Mouse (Mus musculus) Patski (cell line): ENCODE results near the gene Apol9a. TPM values are rescaled to one million over a fixed set of nuclear protein-coding genes. Genes with fewer than 3 reads are reported as not detected.

Experiments used
- ATAC-seq: fragments of 100-300 bp; one replicate; pipeline ENCODE4 v1.8.0; 2021
- CTCF ChIA-PET: fragments of 350-600 bp; sonication (Branson Sonifier 250); formaldehyde crosslinking; loops from one replicate; lab custom pipeline; 2022; ENCODE audit warnings: inconsistent platforms; lab: Charles Lee
- POLR2A ChIA-PET: fragments of 350-600 bp; sonication (Branson Sonifier 250); formaldehyde crosslinking; loops from one replicate; lab custom pipeline; 2022; ENCODE audit warnings: antibody characterized with exemption, inconsistent platforms; lab: Charles Lee
- DNase-seq: peaks from one replicate; pipeline ENCODE4 v3.0.0-alpha.2; 2011; ENCODE audit warnings: low read depth, low spot score
- H3K27me3 ChIP-seq: fragments of 371-371 bp; one replicate; pipeline ENCODE4 v1.5.1; 2021
- CTCF ChIP-seq: fragments of 100-300 bp; IDR thresholded peaks from one replicate; pipeline ENCODE4 v1.5.1; 2021
- in situ Hi-C: fragments of 300-500 bp; cut with MboI; formaldehyde crosslinking; loops from 3 replicates; pipeline ENCODE4 v1.11.1; 2018; ENCODE audit warnings: low pct_unique_long_range_greater_than_20kb, mixed read lengths
- polyA plus RNA-seq: library from polyadenylated mRNA; unstranded; gene quantifications from one replicate; pipeline ENCODE4 v1.2.3, GENCODE M21; 2021

Gene Apol9a
- polyA plus RNA-seq, 1 experiment from 2014 or later: 0.12 TPM

DNA sequence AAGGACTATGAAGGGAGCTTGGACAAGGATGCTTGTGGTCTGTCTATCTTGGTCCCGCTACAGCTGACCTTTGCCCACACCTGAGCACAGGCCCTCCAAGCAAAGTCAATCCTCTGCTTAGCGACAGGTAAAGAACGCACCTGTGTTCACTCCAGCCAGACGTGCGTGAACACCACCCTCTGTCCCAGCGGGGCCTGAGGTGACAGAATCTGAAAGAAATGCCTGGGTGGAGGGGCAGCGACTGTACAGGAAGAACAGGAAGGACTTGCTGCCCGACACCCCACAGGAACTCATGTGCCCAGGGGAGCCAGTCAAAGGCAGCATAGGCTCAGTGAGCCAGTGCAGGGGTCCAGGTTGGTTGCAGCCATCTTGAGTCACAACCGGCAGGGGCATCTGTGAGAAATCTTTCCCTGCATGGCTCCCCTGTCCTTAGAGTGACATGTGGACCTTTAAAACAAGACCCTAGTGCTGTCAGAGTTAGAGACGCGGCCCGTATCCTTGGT is 42.1 kb downstream of the Apol9a start:
- H3K27me3 ChIP-seq: no peaks in the 10 kb centered on the region
- CTCF ChIA-PET: interaction anchor here (1.2 to 3.3 kb wide), 4 partner anchors 14 to 406 kb away, joined by 3 to 14 read pairs (median 5); no protein-coding TSS in a partner anchor
- no peak for TF ChIP-seq CTCF
- POLR2A ChIA-PET: no interaction called here
- in situ Hi-C loops: loop anchor here (10.0 kb wide), 1 partner anchor 414 kb away; no protein-coding TSS in a partner anchor
- no peak for DNase-seq
- no peak for ATAC-seq

DNA sequence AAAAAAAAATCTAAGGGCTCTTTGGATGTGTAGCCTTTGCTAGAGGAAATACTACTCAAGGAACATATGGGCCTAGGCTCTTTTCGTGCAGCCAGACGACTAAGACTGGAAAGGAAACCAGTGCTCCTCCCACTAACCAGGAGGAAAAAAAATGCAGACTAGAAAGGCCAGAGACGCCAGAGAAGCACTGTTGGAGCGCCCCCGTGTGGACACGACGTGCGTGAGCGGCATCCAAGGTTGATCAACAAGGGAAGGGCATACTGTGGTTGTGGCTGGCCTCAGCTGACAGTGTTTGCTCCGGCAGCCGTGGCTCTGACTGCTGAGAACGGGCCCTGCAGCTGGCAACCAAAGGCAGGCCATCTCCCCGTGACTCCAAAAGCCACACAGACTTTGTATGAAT is 42.8 kb downstream of the Apol9a start:
- DNase-seq (peak; percentile 46), ATAC-seq (peak; percentile 73)
- TF ChIP-seq CTCF: peak; percentile 98
- POLR2A ChIA-PET: no interaction called here
- in situ Hi-C loops: loop anchor here (10.0 kb wide), 1 partner anchor 413 kb away; no protein-coding TSS in a partner anchor
- CTCF ChIA-PET: interaction anchor here (0.9 to 3.3 kb wide), 6 partner anchors 13 to 405 kb away, joined by 3 to 14 read pairs (median 5); no protein-coding TSS in a partner anchor
- H3K27me3 ChIP-seq: no peaks in the 10 kb centered on the region

DNA sequence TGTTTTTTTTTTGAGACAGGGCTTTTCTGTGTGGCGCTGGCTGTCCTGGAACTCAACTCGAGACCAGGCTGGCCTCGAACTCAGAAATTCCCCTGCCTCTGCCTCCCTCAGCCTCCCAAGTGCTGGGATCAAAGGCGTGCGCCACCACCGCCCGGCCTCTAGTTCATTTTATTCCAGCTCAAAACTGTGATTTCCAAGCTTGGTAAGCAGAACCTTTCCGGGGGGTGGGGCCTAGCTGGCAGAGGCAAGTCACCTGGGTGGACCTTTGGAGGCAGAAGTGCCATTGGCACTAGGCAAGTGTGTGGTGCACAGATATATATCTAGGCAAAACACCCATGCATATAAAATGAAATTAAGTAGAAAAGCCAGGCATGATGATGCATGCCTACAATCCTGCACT is 43.4 kb downstream of the Apol9a start:
- POLR2A ChIA-PET: no interaction called here
- ATAC-seq (no peak), DNase-seq (no peak)
- CTCF ChIA-PET: interaction anchor here (0.8 to 3.3 kb wide), 7 partner anchors 9 to 373 kb away, joined by 3 to 14 read pairs (median 5); no protein-coding TSS in a partner anchor
- in situ Hi-C loops: loop anchor here (10.0 kb wide), 1 partner anchor 413 kb away; no protein-coding TSS in a partner anchor
- peak; percentile 12 for TF ChIP-seq CTCF
- no peaks in the 10 kb centered on the region for H3K27me3 ChIP-seq

DNA sequence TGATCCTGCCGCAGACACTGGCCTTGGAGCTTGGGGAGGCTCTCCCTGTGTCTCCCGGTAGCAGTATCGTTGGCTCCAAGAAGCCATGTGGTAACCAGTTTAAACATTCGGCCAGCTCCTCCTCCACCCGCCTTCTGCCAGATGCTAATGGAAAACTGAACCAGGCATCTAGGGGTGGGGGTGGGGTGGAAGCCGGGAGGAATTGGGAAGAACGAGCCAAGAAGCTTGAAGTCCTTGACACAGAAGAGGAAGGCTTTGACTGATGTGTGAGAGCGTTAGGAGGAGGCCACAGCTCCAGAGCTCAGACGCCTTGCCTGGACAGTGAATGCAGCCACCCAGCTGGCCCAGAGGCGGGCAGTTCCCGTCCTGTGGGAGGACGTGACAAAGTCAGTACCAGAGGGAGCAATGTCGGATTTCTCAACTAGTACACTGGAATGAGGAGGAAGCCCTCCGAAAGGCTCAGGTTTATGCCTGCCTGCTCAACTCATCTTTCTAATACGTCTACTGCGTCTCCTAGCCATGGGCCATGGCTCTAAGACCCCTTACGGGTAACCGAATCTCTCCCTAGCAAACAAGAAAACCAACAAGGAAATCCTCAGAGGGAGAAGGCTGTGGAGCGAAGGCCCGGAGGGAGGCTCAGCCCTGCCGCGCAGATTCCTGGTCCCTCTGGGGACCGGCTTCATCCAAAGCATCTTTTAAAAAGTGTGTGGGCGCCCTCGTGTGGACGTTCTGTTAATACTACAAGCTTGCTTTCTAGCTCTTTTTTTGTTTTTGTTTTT is 44.0 kb downstream of the Apol9a start:
- ChIA-PET CTCF (interaction anchor here (0.8 to 3.3 kb wide), 7 partner anchors 8 to 373 kb away, joined by 3 to 14 read pairs (median 5); no protein-coding TSS in a partner anchor), POLR2A (interaction anchor here (0.6 kb wide), 1 partner anchor 306 kb away, joined by 4 read pairs; no protein-coding TSS in a partner anchor)
- H3K27me3 ChIP-seq: no peaks in the 10 kb centered on the region
- in situ Hi-C loops: loop anchor here (10.0 kb wide), 1 partner anchor 412 kb away; no protein-coding TSS in a partner anchor
- peak; percentile 29 for ATAC-seq
- peak; percentile 84 for TF ChIP-seq CTCF
- peak; percentile 19 for DNase-seq

DNA sequence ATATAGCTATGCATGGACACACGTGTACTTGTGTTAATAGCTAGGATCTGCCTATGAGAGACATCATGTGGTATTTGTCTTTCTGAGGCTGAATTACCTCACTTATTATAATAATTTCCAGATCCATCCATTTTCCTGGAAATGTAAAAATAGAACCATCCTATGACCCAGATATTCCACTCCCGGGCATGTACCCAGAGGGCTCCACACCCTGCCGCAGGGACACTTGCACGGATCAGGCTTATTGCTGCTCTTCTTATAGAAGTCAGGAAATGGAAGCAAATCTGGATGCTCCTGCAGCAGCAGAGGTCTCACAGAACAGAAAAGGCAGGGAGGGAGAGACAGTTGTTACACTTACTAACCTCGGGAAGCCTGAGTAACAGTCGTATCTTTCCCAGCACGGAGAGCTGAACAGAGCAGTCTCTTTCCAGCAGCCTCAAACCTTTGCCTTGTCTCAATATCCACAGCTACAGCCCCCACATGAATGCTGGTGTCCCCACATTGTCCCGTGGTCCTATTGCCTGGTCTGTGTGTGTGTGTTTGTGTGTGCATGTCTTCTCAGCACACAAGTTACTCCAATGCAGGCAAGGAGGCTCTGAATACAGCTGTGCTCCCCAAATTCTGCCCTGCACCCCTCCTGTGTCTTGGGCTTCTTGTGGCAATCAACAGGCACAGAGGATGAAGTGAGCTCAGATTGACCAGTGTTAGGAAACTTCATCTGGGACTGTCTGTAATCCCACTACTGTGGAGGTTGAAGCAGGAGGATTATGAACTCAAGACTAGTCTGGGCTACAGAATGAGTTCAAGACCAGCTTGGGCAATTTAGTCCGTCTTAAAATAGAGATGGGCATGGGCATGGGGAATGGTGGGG is 45.0 kb downstream of the Apol9a start:
- POLR2A ChIA-PET: interaction anchor here (0.6 kb wide), 1 partner anchor 305 kb away, joined by 4 read pairs; no protein-coding TSS in a partner anchor
- DNase-seq: no peak
- CTCF ChIA-PET: interaction anchor here (1.5 to 3.3 kb wide), 3 partner anchors 7 to 145 kb away, joined by 5 to 14 read pairs (median 11); no protein-coding TSS in a partner anchor
- no peak for TF ChIP-seq CTCF
- no peak for ATAC-seq
- in situ Hi-C loops: loop anchor here (10.0 kb wide), 1 partner anchor 411 kb away; no protein-coding TSS in a partner anchor
- H3K27me3 ChIP-seq: no peaks in the 10 kb centered on the region

DNA sequence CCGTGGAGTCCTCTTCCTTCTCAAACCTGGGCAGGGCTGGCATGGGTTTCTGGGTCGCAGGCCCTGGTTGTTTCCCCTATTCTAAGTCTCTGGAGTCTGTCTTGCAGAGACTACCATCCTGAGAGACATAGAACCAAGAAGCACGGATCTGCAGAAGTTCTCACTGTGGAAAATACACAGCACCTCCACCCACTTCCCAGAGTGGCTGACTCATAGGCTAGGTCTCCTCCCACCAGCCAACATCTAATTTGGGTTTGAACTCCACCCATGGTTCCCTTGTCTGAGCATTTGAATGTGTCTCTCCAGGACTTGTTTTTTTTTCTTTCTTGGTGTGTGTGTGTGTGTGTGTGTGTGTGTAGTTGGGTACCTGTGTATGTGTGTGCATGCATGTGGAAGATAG is 46.9 kb downstream of the Apol9a start:
- DNase-seq (no peak), ATAC-seq (no peak)
- CTCF ChIA-PET: interaction anchor here (1.0 kb wide), 1 partner anchor 139 kb away, joined by 3 read pairs; no protein-coding TSS in a partner anchor
- H3K27me3 ChIP-seq: no peaks in the 10 kb centered on the region
- TF ChIP-seq CTCF: no peak
- POLR2A ChIA-PET: no interaction called here
- in situ Hi-C loops: loop anchor here (10.0 kb wide), 1 partner anchor 409 kb away; no protein-coding TSS in a partner anchor

DNA sequence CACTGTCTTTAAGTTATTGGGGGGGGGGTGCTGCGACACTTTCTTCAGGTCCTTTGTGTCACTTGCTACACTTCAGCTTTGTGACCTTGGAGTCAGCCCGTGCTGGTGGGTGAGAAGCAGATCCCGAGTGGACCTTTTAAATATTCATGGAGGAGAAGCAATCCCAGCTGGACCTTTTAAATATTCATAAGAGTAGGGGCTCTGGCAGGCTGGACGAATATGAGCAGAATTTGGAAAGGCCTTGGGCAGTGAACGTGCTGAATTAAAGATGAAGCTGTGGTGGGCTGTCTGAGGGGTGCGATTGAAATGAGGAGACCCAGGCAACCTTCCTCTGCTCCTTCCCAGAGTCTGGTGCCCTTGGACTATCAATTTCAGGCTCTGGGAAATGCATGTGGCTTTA is 47.4 kb downstream of the Apol9a start:
- no peaks in the 10 kb centered on the region for H3K27me3 ChIP-seq
- in situ Hi-C loops: loop anchor here (10.0 kb wide), 1 partner anchor 409 kb away; no protein-coding TSS in a partner anchor
- ATAC-seq (no peak), DNase-seq (no peak)
- no peak for TF ChIP-seq CTCF
- POLR2A ChIA-PET: no interaction called here
- CTCF ChIA-PET: interaction anchor here (1.0 kb wide), 1 partner anchor 138 kb away, joined by 3 read pairs; no protein-coding TSS in a partner anchor

DNA sequence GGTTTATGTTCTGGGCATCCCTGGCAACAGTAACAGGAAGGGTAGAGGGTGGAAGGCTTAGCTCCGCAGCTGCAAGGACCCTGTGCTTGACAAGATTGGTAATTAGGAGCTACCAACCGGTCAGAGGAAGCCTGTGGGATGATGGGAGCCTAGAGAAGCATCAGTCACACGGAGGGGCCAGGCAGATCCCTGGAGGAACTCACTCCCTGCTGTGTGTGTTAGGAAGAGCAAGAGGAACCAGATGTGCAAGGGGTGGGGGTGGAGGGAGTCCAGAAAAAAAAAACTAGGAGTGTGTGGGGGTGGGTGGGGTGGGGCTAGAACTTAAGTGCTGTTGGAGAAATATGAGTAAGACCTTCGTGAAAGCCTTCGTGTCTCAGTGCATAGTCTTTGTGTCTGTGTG is 48.0 kb downstream of the Apol9a start:
- DNase-seq (no peak), ATAC-seq (no peak)
- TF ChIP-seq CTCF: no peak
- in situ Hi-C loops: loop anchor here (10.0 kb wide), 1 partner anchor 408 kb away; no protein-coding TSS in a partner anchor
- POLR2A ChIA-PET: interaction anchor here (0.7 kb wide), 1 partner anchor 53 kb away, joined by 8 read pairs; no protein-coding TSS in a partner anchor
- CTCF ChIA-PET: interaction anchor here (1.0 kb wide), 1 partner anchor 138 kb away, joined by 3 read pairs; no protein-coding TSS in a partner anchor
- H3K27me3 ChIP-seq: no peaks in the 10 kb centered on the region

DNA sequence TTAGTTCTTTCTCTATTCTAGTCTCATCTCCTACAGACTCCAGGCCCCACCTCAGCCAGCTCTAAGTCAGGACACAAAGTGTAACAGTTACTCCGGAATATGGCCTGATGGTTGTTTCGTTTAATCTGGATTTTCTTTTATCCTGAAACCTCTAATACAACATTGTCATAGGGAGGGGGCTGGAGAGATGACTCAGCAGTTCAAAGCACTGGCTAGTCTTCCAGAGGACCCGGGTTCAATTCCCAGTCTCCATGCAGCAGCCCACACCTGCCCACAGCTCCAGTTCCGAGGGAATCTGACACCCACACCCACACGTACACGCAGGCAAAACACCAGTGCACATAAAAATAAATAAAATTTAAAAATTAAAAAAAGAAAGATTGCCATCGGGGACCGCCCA is 51.0 kb downstream of the Apol9a start:
- TF ChIP-seq CTCF: no peak
- ChIA-PET CTCF (interaction anchor here (2.6 to 3.9 kb wide), 3 partner anchors 23 to 356 kb away, joined by 7 to 27 read pairs (median 11); no protein-coding TSS in a partner anchor), POLR2A (interaction anchor here (0.7 kb wide), 1 partner anchor 385 kb away, joined by 3 read pairs; no protein-coding TSS in a partner anchor)
- DNase-seq (no peak), ATAC-seq (no peak)
- in situ Hi-C loops: loop anchor here (5.0 to 10.0 kb wide), 2 partner anchors 133 to 405 kb away; no protein-coding TSS in a partner anchor
- no peaks in the 10 kb centered on the region for H3K27me3 ChIP-seq
